Mouse (Mus musculus) urinary bladder, postnatal 25 days (tissue): ENCODE measurements around the gene Ppp1r12a.

ENCODE experiments used
- DNase-seq: peaks from one replicate; pipeline ENCODE4 v3.0.0; 2022; ENCODE audit warnings: low spot score

Ppp1r12a gene

GRCm38 (mm10) chr10:108333642-108334041, 171.6 kb downstream of the Ppp1r12a start:
- no peak for DNase-seq
